Mouse (Mus musculus): ENCODE measurements at regions not wholly inside any gene's neighbourhood (a gene's known extent, or its start where the extent isn't known, plus 50 kb on each side); places are given as distances from the start of the nearest gene placed in this dataset.

DNA sequence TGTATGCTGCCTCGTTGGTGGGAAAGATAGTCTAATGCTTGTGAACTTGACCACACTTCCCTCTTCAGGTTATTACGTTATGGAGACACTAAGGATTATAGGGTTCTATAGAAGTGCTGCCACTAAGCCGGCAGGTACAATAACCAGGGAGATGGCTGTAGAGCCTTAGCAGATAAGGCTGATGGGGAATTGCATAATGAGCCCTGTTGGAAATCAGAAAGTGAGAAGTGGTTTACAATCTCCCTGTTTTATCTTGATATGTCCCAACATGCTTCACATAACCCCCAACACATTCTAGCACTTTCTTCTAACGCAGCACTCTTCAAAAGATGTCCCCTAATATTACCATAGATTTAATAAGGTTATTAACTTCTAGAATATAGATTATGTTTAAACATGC is 241.2 kb downstream of the Hlx start:
- TF ChIP-seq CEBPB (IDR thresholded peaks at IDR 0.05; ENCODE audit: insufficient read depth, poor library complexity, severe bottlenecking) = no peak
- TF ChIP-seq POLR2AphosphoS2 (IDR thresholded peaks at IDR 0.05; ENCODE audit: insufficient read length, low read depth) = no peak
- TF ChIP-seq MYOG (IDR thresholded peaks at IDR 0.05; ENCODE audit: control insufficient read depth in 1 of 3, insufficient read depth in 1 of 3, insufficient read length in 2 of 3, low read depth in 2 of 3) = no peak
- TF ChIP-seq MAX (IDR thresholded peaks at IDR 0.05; ENCODE audit: low read depth) = no peak
- no peak for TF ChIP-seq POLR2A (IDR thresholded peaks at IDR 0.05; ENCODE audit: insufficient read length, low read depth)
- TF ChIP-seq TCF3 (IDR thresholded peaks at IDR 0.05; ENCODE audit: insufficient read length, low read depth) = no peak
- no peak for TF ChIP-seq MYOD1 (IDR thresholded peaks at IDR 0.05; ENCODE audit: control insufficient read depth in 1 of 3, insufficient read length in 2 of 3, low read depth in 2 of 3)
- no peak for TF ChIP-seq SRF (IDR thresholded peaks at IDR 0.05; ENCODE audit: control insufficient read depth, insufficient read length, low read depth)
- TF ChIP-seq E2F4 (IDR thresholded peaks at IDR 0.05; ENCODE audit: insufficient read depth) = no peak
- no peak for TF ChIP-seq TCF12 (IDR thresholded peaks at IDR 0.05; ENCODE audit: insufficient read depth, poor library complexity, severe bottlenecking)
- TF ChIP-seq REST (IDR thresholded peaks at IDR 0.05; ENCODE audit: insufficient read depth, insufficient read length) = no peak
- TF ChIP-seq USF1 (IDR thresholded peaks at IDR 0.05; ENCODE audit: low read depth) = no peak
- no peak overlapping the region for H3ac ChIP-seq (ENCODE audit: control insufficient read depth, insufficient read length)
- H3K27me3 ChIP-seq (ENCODE audit: control insufficient read depth, insufficient read depth, insufficient read length) = no peaks in the 10 kb centered on the region
- H3K36me3 ChIP-seq (ENCODE audit: control insufficient read depth, insufficient read depth) = no peaks in the 10 kb centered on the region
- H3K4me2 ChIP-seq (ENCODE audit: low read depth) = no peak overlapping the region
- no peak overlapping the region for H3K4me3 ChIP-seq
- H3K79me2 ChIP-seq (ENCODE audit: control insufficient read depth, insufficient read depth) = no peaks in the 10 kb centered on the region

DNA sequence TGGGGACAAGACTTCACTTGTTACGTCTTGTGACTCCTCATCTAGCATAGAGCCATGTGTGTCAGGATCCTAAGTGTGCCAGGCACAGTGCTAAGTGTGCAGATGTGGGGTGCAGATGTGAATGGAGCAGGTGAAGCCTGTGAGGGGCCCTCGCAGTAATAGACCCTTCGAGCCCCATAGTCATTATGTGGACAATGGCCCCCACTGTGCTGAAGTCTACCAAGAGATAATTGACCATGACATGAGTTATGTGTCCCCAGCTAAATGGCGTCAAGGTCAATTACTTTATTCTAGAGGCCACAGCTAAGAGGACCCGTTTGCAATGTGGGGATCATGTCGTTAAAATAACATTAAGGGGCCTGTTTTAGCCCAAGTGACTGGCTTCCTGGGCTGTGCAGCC is 245.0 kb downstream of the Hlx start:
- no peak overlapping the region for H3K4me2 ChIP-seq (ENCODE audit: low read depth)
- TF ChIP-seq E2F4 (IDR thresholded peaks at IDR 0.05; ENCODE audit: insufficient read depth) = no peak
- TF ChIP-seq CEBPB (IDR thresholded peaks at IDR 0.05; ENCODE audit: insufficient read depth, poor library complexity, severe bottlenecking) = no peak
- no peak for TF ChIP-seq MYOD1 (IDR thresholded peaks at IDR 0.05; ENCODE audit: control insufficient read depth in 1 of 3, insufficient read length in 2 of 3, low read depth in 2 of 3)
- TF ChIP-seq MAX (IDR thresholded peaks at IDR 0.05; ENCODE audit: low read depth) = no peak
- no peak for TF ChIP-seq USF1 (IDR thresholded peaks at IDR 0.05; ENCODE audit: low read depth)
- TF ChIP-seq POLR2A (IDR thresholded peaks at IDR 0.05; ENCODE audit: insufficient read length, low read depth) = no peak
- TF ChIP-seq SRF (IDR thresholded peaks at IDR 0.05; ENCODE audit: control insufficient read depth, insufficient read length, low read depth) = no peak
- TF ChIP-seq REST (IDR thresholded peaks at IDR 0.05; ENCODE audit: insufficient read depth, insufficient read length) = no peak
- TF ChIP-seq TCF3 (IDR thresholded peaks at IDR 0.05; ENCODE audit: insufficient read length, low read depth) = no peak
- no peak for TF ChIP-seq TCF12 (IDR thresholded peaks at IDR 0.05; ENCODE audit: insufficient read depth, poor library complexity, severe bottlenecking)
- TF ChIP-seq POLR2AphosphoS2 (IDR thresholded peaks at IDR 0.05; ENCODE audit: insufficient read length, low read depth) = no peak
- no peak for TF ChIP-seq MYOG (IDR thresholded peaks at IDR 0.05; ENCODE audit: control insufficient read depth in 1 of 3, insufficient read depth in 1 of 3, insufficient read length in 2 of 3, low read depth in 2 of 3)
- H3K27me3 ChIP-seq (ENCODE audit: control insufficient read depth, insufficient read depth, insufficient read length) = no peaks in the 10 kb centered on the region
- no peaks in the 10 kb centered on the region for H3K36me3 ChIP-seq (ENCODE audit: control insufficient read depth, insufficient read depth)
- no peak overlapping the region for H3ac ChIP-seq (ENCODE audit: control insufficient read depth, insufficient read length)
- no peaks in the 10 kb centered on the region for H3K79me2 ChIP-seq (ENCODE audit: control insufficient read depth, insufficient read depth)
- H3K4me3 ChIP-seq = no peak overlapping the region

DNA sequence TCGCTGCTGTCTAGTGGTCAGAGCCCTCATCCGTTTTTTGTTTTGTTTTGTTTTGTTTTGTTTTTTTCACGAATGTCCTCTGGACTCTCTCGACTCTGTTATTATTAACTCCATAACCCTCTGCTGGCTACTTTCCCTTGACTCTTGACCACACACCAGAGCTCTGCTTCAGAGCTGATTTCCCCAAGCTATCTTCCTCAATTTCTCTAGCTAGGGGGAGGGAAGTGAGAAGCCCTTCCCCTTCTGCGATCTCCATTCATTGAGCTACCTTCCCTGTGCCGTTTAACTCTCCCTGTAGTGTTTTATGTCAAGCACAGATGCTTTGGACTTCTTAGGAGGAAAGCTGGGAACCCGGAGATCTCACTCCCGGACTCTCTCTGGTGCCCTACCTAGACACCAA is 247.6 kb downstream of the Hlx start:
- Histone ChIP-seq H3ac (ENCODE audit: control insufficient read depth, insufficient read length) (no peak overlapping the region), H3K27me3 (ENCODE audit: control insufficient read depth, insufficient read depth, insufficient read length) (no peaks in the 10 kb centered on the region), H3K4me3 (no peak overlapping the region), H3K4me2 (ENCODE audit: low read depth) (no peak overlapping the region), H3K36me3 (ENCODE audit: control insufficient read depth, insufficient read depth) (no peaks in the 10 kb centered on the region), H3K79me2 (ENCODE audit: control insufficient read depth, insufficient read depth) (no peaks in the 10 kb centered on the region)
- no peak for TF ChIP-seq TCF12 (IDR thresholded peaks at IDR 0.05; ENCODE audit: insufficient read depth, poor library complexity, severe bottlenecking)

DNA sequence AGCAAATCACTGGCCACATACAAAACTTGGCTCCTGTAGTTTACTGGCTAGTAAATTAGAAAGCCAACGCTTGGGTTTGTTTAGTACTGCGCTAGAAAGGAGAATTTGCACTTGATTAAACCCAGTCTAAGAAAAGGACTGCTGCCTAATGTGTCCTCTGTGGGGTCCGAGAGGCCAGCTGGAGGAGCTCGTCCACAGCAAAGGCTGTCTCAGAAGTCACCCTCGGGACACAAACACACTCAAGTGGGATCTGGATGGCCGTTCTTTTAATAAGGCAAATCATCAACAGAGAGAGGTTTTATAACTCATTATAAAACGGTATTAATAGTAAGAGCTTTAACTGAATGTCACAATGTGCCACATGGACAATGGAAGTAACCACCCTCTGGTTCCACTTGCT is 249.0 kb downstream of the Hlx start:
- Histone ChIP-seq H3ac (ENCODE audit: control insufficient read depth, insufficient read length) (no peak overlapping the region), H3K4me3 (no peak overlapping the region), H3K4me2 (ENCODE audit: low read depth) (no peak overlapping the region), H3K36me3 (ENCODE audit: control insufficient read depth, insufficient read depth) (no peaks in the 10 kb centered on the region), H3K27me3 (ENCODE audit: control insufficient read depth, insufficient read depth, insufficient read length) (no peaks in the 10 kb centered on the region), H3K79me2 (ENCODE audit: control insufficient read depth, insufficient read depth) (no peaks in the 10 kb centered on the region)
- TF ChIP-seq SRF (IDR thresholded peaks at IDR 0.05; ENCODE audit: control insufficient read depth, insufficient read length, low read depth) (no peak), MAX (IDR thresholded peaks at IDR 0.05; ENCODE audit: low read depth) (no peak), REST (IDR thresholded peaks at IDR 0.05; ENCODE audit: insufficient read depth, insufficient read length) (no peak), POLR2AphosphoS2 (IDR thresholded peaks at IDR 0.05; ENCODE audit: insufficient read length, low read depth) (no peak), TCF3 (IDR thresholded peaks at IDR 0.05; ENCODE audit: insufficient read length, low read depth) (no peak), MYOG (IDR thresholded peaks at IDR 0.05; ENCODE audit: control insufficient read depth in 1 of 3, insufficient read depth in 1 of 3, insufficient read length in 2 of 3, low read depth in 2 of 3) (no peak), USF1 (IDR thresholded peaks at IDR 0.05; ENCODE audit: low read depth) (no peak), POLR2A (IDR thresholded peaks at IDR 0.05; ENCODE audit: insufficient read length, low read depth) (no peak), CEBPB (IDR thresholded peaks at IDR 0.05; ENCODE audit: insufficient read depth, poor library complexity, severe bottlenecking) (no peak)

DNA sequence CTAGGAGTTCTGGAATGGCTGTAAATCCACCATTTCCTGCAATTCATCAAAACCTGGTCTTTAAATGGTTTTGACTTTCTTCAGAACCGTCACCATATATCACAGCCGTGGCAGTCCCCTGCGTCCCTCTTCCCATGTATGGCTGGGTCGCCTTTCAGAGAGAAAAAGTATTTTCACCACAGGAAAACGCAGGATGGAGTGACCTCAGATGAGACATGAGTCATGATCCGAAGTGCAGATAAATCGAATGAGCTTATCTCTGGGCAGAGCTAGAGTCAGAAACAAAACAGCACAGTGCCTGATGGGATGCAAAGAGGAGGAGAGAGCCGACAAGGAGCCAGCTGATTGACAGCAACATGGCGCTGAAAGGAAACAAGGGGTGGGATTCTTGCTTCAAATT is 250.4 kb downstream of the Hlx start:
- no peaks in the 10 kb centered on the region for H3K79me2 ChIP-seq (ENCODE audit: control insufficient read depth, insufficient read depth)
- H3K27me3 ChIP-seq (ENCODE audit: control insufficient read depth, insufficient read depth, insufficient read length) = no peaks in the 10 kb centered on the region
- TF ChIP-seq USF1 (IDR thresholded peaks at IDR 0.05; ENCODE audit: low read depth) (no peak), POLR2AphosphoS2 (IDR thresholded peaks at IDR 0.05; ENCODE audit: insufficient read length, low read depth) (no peak), TCF3 (IDR thresholded peaks at IDR 0.05; ENCODE audit: insufficient read length, low read depth) (no peak), POLR2A (IDR thresholded peaks at IDR 0.05; ENCODE audit: insufficient read length, low read depth) (no peak), MYOG (IDR thresholded peaks at IDR 0.05; ENCODE audit: control insufficient read depth in 1 of 3, insufficient read depth in 1 of 3, insufficient read length in 2 of 3, low read depth in 2 of 3) (no peak), MYOD1 (IDR thresholded peaks at IDR 0.05; ENCODE audit: control insufficient read depth in 1 of 3, insufficient read length in 2 of 3, low read depth in 2 of 3) (no peak), E2F4 (IDR thresholded peaks at IDR 0.05; ENCODE audit: insufficient read depth) (no peak), CEBPB (IDR thresholded peaks at IDR 0.05; ENCODE audit: insufficient read depth, poor library complexity, severe bottlenecking) (no peak), REST (IDR thresholded peaks at IDR 0.05; ENCODE audit: insufficient read depth, insufficient read length) (no peak), MAX (IDR thresholded peaks at IDR 0.05; ENCODE audit: low read depth) (no peak), SRF (IDR thresholded peaks at IDR 0.05; ENCODE audit: control insufficient read depth, insufficient read length, low read depth) (no peak), TCF12 (IDR thresholded peaks at IDR 0.05; ENCODE audit: insufficient read depth, poor library complexity, severe bottlenecking) (no peak)
- H3K36me3 ChIP-seq (ENCODE audit: control insufficient read depth, insufficient read depth) = no peaks in the 10 kb centered on the region
- H3K4me3 ChIP-seq = no peak overlapping the region
- H3K4me2 ChIP-seq (ENCODE audit: low read depth) = peak overlapping the region; percentile 51
- no peak overlapping the region for H3ac ChIP-seq (ENCODE audit: control insufficient read depth, insufficient read length)
